ENCODE assay signal across 8 mouse cellular contexts in the genomic region with DNA sequence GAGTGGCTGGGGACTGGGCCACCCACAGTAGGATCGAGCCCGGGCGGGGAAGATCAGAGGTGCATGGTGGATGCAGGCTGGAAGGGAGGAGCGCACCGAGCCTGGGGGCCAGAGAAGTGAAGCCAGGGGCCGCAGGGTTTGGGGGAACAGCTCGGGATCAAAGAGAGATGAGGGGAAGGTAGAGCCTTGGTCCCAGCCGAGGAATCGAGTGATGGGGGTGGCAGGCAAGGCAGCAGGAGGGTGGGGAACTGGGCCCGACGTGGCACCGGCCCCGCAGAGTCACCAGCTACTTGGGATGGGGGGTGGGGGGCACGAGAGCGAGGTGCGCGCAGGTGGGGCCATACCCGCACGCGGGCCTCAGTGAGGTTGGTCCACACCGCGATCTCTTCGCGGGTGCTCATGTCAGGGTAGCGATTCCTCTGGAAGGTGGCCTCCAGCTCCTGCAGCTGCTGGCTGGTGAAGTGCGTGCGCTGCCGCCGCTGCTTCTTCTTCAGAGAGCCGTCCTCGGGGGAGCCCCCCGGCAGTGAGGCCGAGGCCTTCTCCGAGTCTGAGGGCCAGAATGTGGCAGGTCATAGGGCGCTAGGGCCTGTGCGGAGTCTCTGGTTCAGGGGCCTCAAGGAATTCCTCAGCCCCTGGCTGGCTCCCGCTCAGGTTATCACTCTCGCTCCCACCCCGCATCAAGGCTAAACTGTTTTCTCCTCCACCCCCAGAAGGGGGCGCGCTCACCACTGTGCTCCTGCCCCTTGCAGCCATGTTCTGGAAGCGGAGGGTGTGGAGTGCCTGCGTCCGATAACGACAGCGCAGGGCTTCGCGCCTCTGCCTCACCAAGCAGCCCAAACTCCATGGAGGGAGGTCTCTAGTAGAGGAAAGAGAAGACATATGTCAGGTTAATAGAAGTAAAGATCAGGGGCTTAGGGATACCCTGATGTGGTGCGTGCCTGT. TPM values are rescaled to one million over a fixed set of nuclear protein-coding genes. Genes with fewer than 3 reads are reported as not detected.
DNase-seq lines count a peak whose midpoint lies in the region; ATAC-seq and TF ChIP-seq lines count a peak whose summit lies in the region.

No protein-coding gene starts in this region.

- H3K27ac ChIP-seq in hindbrain, embryonic 13.5 days: no peak overlapping the region

- H3K4me3 ChIP-seq in hindbrain, embryonic 13.5 days: peak overlapping the region; percentile 60

- no peaks in the 10 kb centered on the region for H3K9me3 ChIP-seq in hindbrain, embryonic 13.5 days

- H3K4me1 ChIP-seq in hindbrain, embryonic 13.5 days (replicated peaks): peaks cover 33% of the 10 kb centered on the region

- H3K36me3 ChIP-seq in hindbrain, embryonic 13.5 days: no peaks in the 10 kb centered on the region

- 3% methylated on average over 49 of the region's 49 CpGs for WGBS in hindbrain, embryonic 13.5 days

- H3K27me3 ChIP-seq in Patski: peaks cover 72% of the 10 kb centered on the region
- peaks cover 91% of the 10 kb centered on the region for H3K27me3 ChIP-seq in hindbrain, embryonic 13.5 days

- CTCF ChIA-PET in Patski (lab: Charles Lee): interaction anchor here (0.9 to 7.2 kb wide), 18 partner anchors 12 to 199 kb away, joined by 3 to 39 read pairs (median 5); partner anchors contain the start of gene Nfkb2

- ATAC-seq in Patski: peak; percentile 52
- ATAC-seq in hindbrain, embryonic 13.5 days (ENCODE audit: low FRiP score): peak; percentile 31; the same call in 1 of the 2 replicates

- POLR2A ChIA-PET in Patski (lab: Charles Lee): interaction anchor here (1.0 kb wide), 1 partner anchor 191 kb away, joined by 3 read pairs; the partner anchor contains the start of gene Fbxl15

- peak overlapping the region; percentile 99 for H3K4me2 ChIP-seq in hindbrain, embryonic 13.5 days

- no peak for DNase-seq in Patski (ENCODE audit: low read depth, low spot score)
- DNase-seq in cerebellum, postnatal 14 days: peak; percentile 65 to 67
- peak; percentile 31 to 45 for DNase-seq in frontal cortex, postnatal 25 days (ENCODE audit: low spot score in 2 of 2)
- peak; percentile 50 for DNase-seq in left cerebral cortex, postnatal 36 days (ENCODE audit: low spot score in 2 of 2)
- peak; percentile 75 for DNase-seq in mesoderm, embryonic 11.5 days (ENCODE audit: low read depth, low spot score)
- DNase-seq in right cerebral cortex, postnatal 4 days: peak; percentile 52
- no peak for DNase-seq in adipocyte (ENCODE audit: low spot score)

- no peak for TF ChIP-seq CTCF in Patski (IDR thresholded peaks at IDR 0.05)

- intact Hi-C loops in left cerebral cortex, postnatal 36 days (cut with DNase I): no loop called here

- in situ Hi-C loops in Patski (cut with MboI; ENCODE audit: low pct_unique_long_range_greater_than_20kb): loop anchor here (5.0 to 10.0 kb wide), 2 partner anchors 120 to 228 kb away; no protein-coding TSS in a partner anchor

- H3K9ac ChIP-seq in hindbrain, embryonic 13.5 days: peak overlapping the region; percentile 77

RNA-seq across cellular contexts. Expression of gene Elovl3, which starts 5.2 kb away (rescaled TPM):
- polyA plus RNA-seq in Patski (2021): not detected
- polyA plus RNA-seq in hindbrain, embryonic 13.5 days (2015; fragmentation: Nextera tagmentation; extraction: Ambion mirVana): not detected in 2 replicates
- not detected for total RNA-seq in left cerebral cortex, postnatal 36 days (2021)

RNA-seq across cellular contexts. Expression of gene Pitx3, which starts 11.2 kb away (rescaled TPM):
- not detected for polyA plus RNA-seq in Patski (2021)
- polyA plus RNA-seq in hindbrain, embryonic 13.5 days (2015; fragmentation: Nextera tagmentation; extraction: Ambion mirVana): 0.23 and 0.31 TPM in 2 replicates
- not detected for total RNA-seq in left cerebral cortex, postnatal 36 days (2021)

RNA-seq across cellular contexts. Expression of gene Gbf1, which starts 15.4 kb away (rescaled TPM):
- polyA plus RNA-seq in Patski (2021): 55.0 TPM
- polyA plus RNA-seq in hindbrain, embryonic 13.5 days (2015; fragmentation: Nextera tagmentation; extraction: Ambion mirVana): 71.6 and 80.4 TPM in 2 replicates
- 10 to 100 TPM; 91.1 to 99.0 TPM for total RNA-seq in left cerebral cortex, postnatal 36 days (2021)

Comparison
In these comparisons a context has a peak if more than half of its experiments do, and no peak if none do; other contexts are left out.
1. DNase-seq: peak in cerebellum, postnatal 14 days (2 of 2), frontal cortex, postnatal 25 days (2 of 2), left cerebral cortex, postnatal 36 days (2 of 2), mesoderm, embryonic 11.5 days (single experiment) and right cerebral cortex, postnatal 4 days (single experiment); none in Patski (single experiment) and adipocyte (single experiment).